Mouse (Mus musculus) heart, postnatal 0 days (tissue): Measurements from ENCODE around the gene Snrnp200.
A peak's percentile ranks its signal among the peaks of the same experiment; 100 is the strongest.

Experiments used
- CTCF ChIP-seq: IDR thresholded peaks from 2 replicates; pipeline ENCODE4 v1.5.1; 2016; ENCODE audit warnings: antibody characterized with exemption, control low read depth, low read depth
- EP300 ChIP-seq: IDR thresholded peaks from 2 replicates; pipeline ENCODE4 v1.6.1; 2016; ENCODE audit warnings: antibody characterized with exemption, low read depth

GRCm38 (mm10) chr2:127204932-127205331, 3.3 kb upstream of the Snrnp200 start:
- TF ChIP-seq CTCF (peak; percentile 74), EP300 (no peak)
